Comparison of ENCODE assay signal across 7 mouse cellular contexts in the genomic region with DNA sequence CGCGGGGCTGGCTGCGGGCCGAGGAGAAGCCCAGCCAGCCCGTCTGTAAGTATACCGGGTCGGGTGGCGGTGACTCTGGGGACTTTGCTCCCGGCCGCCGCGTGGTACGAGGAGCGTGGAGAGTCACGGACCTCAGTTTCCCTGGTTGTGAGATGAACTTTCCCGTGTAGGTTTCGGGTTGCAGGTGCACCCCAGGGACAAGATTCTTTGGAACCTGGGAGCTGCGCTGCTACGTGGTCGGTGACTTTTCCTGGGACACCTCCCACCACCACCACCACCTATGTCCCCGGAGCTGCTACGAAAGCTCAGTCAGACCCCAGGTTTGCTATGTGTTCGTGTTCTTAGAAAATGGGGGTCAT. TPM values are rescaled to one million over a fixed set of nuclear protein-coding genes. Genes with fewer than 3 reads are reported as not detected.
A peak's percentile ranks its signal among the peaks of the same experiment; 100 is the strongest.
DNase-seq lines count a peak whose midpoint lies in the region; ATAC-seq and TF ChIP-seq lines count a peak whose summit lies in the region.

No protein-coding gene starts in this region.

- ATAC-seq in limb, embryonic 14.5 days (ENCODE audit: low FRiP score, low read depth): no peak
- ATAC-seq in stomach, embryonic 16.5 days (ENCODE audit: insufficient read depth, low FRiP score): no peak
- ATAC-seq in granulocyte monocyte progenitor cell, adult 5-6 weeks (replicated peaks; ENCODE audit: poor library complexity, severe bottlenecking): no peak

- peak overlapping the region; percentile 64 for H3K9ac ChIP-seq in limb, embryonic 14.5 days (ENCODE audit: low read depth, low read length, severe bottlenecking)
- peak overlapping the region; percentile 83 for H3K9ac ChIP-seq in stomach, embryonic 16.5 days (ENCODE audit: low read length)

- no peaks in the 10 kb centered on the region for H3K9me3 ChIP-seq in forebrain, embryonic 10.5 days
- no peaks in the 10 kb centered on the region for H3K9me3 ChIP-seq in limb, embryonic 14.5 days (ENCODE audit: control insufficient read depth, low read length)
- H3K9me3 ChIP-seq in stomach, embryonic 16.5 days (replicated peaks; ENCODE audit: control insufficient read depth, low read length): no peaks in the 10 kb centered on the region

- peak overlapping the region; percentile 97 for H3K27ac ChIP-seq in forebrain, embryonic 10.5 days
- peak overlapping the region; percentile 90; the same call in 1 of the 2 replicates for H3K27ac ChIP-seq in limb, embryonic 14.5 days (replicated peaks; ENCODE audit: low read depth, low read length)
- peak overlapping the region; percentile 63; the same call in 1 of the 2 replicates for H3K27ac ChIP-seq in stomach, embryonic 16.5 days (ENCODE audit: low read length)

- H3K36me3 ChIP-seq in forebrain, embryonic 10.5 days (replicated peaks): peaks cover 33% of the 10 kb centered on the region
- peaks cover 21% of the 10 kb centered on the region for H3K36me3 ChIP-seq in limb, embryonic 14.5 days (ENCODE audit: control insufficient read depth, insufficient read depth, low read length)
- H3K36me3 ChIP-seq in stomach, embryonic 16.5 days (ENCODE audit: control insufficient read depth, insufficient read depth, low read length): 0 out of 2 replicates have a peak, but pooled peaks cover under 1% of the 10 kb centered on the region

- WGBS in forebrain, embryonic 10.5 days: under 1% methylated on average over 23 of the region's 23 CpGs
- WGBS in limb, embryonic 14.5 days: 3% methylated on average over 14 of the region's 23 CpGs
- under 1% methylated on average over 23 of the region's 23 CpGs for WGBS in stomach, embryonic 16.5 days

- peaks cover 23% of the 10 kb centered on the region for H3K4me1 ChIP-seq in forebrain, embryonic 10.5 days
- H3K4me1 ChIP-seq in limb, embryonic 14.5 days (ENCODE audit: control insufficient read depth, insufficient read depth, low read length): peaks cover 3% of the 10 kb centered on the region; the same call in 1 of the 2 replicates
- peaks cover 7% of the 10 kb centered on the region for H3K4me1 ChIP-seq in stomach, embryonic 16.5 days (ENCODE audit: control insufficient read depth, insufficient read depth, low read length)

- peak overlapping the region; percentile 55 for H3K4me2 ChIP-seq in limb, embryonic 14.5 days (replicated peaks; ENCODE audit: low read depth, low read length, severe bottlenecking)
- H3K4me2 ChIP-seq in stomach, embryonic 16.5 days (ENCODE audit: low read depth, low read length): peak overlapping the region; percentile 85

- no peak for TF ChIP-seq POLR2A in limb, embryonic 14.5 days (IDR thresholded peaks at IDR 0.05; ENCODE audit: borderline replicate concordance, extremely low read depth, insufficient read depth, insufficient read length)

- DNase-seq in ovary, postnatal 10 days (ENCODE audit: low spot score): peak; percentile 21
- DNase-seq in ovary, adult 18-20 months (ENCODE audit: low spot score): no peak
- no peak for DNase-seq in forebrain, embryonic 10.5 days (ENCODE audit: extremely low spot score, low spot score)
- peak; percentile 12 for DNase-seq in limb, embryonic 14.5 days (ENCODE audit: low spot score)
- DNase-seq in spleen, postnatal 4 days (ENCODE audit: low spot score in 2 of 2): no peak

- peaks cover 4% of the 10 kb centered on the region; the same call in 1 of the 2 replicates for H3K27me3 ChIP-seq in forebrain, embryonic 10.5 days (ENCODE audit: poor library complexity, severe bottlenecking)
- no peaks in the 10 kb centered on the region for H3K27me3 ChIP-seq in limb, embryonic 14.5 days (ENCODE audit: control insufficient read depth, insufficient read depth, low read length)
- H3K27me3 ChIP-seq in stomach, embryonic 16.5 days (ENCODE audit: control insufficient read depth, insufficient read depth, low read length): no peaks in the 10 kb centered on the region

- H3K4me3 ChIP-seq in forebrain, embryonic 10.5 days: peak overlapping the region; percentile 80
- peak overlapping the region; percentile 71 for H3K4me3 ChIP-seq in limb, embryonic 14.5 days (replicated peaks; ENCODE audit: low read length)
- H3K4me3 ChIP-seq in stomach, embryonic 16.5 days (replicated peaks; ENCODE audit: low read length): peak overlapping the region; percentile 72

RNA-seq across cellular contexts. Expression of a gene that starts 0.3 kb away (rescaled TPM):
- polyA plus RNA-seq in forebrain, embryonic 10.5 days (2016; fragmentation: Nextera tagmentation; extraction: Ambion mirVana): 23.8 and 25.0 TPM in 2 replicates
- polyA plus RNA-seq in limb, embryonic 14.5 days (2012; rRNA removed): 23.2 and 25.7 TPM in 2 replicates
- 29.8 and 32.1 TPM in 2 replicates for polyA plus RNA-seq in limb, embryonic 14.5 days (2014; fragmentation: Nextera tagmentation; extraction: Ambion mirVana)
- polyA plus RNA-seq in stomach, embryonic 16.5 days (2015; fragmentation: Nextera tagmentation; extraction: Ambion mirVana): 23.9 and 26.4 TPM in 2 replicates
- total RNA-seq in granulocyte monocyte progenitor cell, adult 5-6 weeks (2014; fragmentation: Nextera tagmentation): 14.7 and 19.2 TPM in 2 replicates
- total RNA-seq in granulocyte monocyte progenitor cell, adult 5-6 weeks (2017): 19.1 and 23.0 TPM in 2 replicates

RNA-seq across cellular contexts. Expression of a gene that starts 18.3 kb away (rescaled TPM):
- polyA plus RNA-seq in forebrain, embryonic 10.5 days (2016; fragmentation: Nextera tagmentation; extraction: Ambion mirVana): 43.3 and 44.4 TPM in 2 replicates
- polyA plus RNA-seq in limb, embryonic 14.5 days (2012; rRNA removed): 20.6 and 24.6 TPM in 2 replicates
- polyA plus RNA-seq in limb, embryonic 14.5 days (2014; fragmentation: Nextera tagmentation; extraction: Ambion mirVana): 43.3 and 46.2 TPM in 2 replicates
- 50.1 and 54.6 TPM in 2 replicates for polyA plus RNA-seq in stomach, embryonic 16.5 days (2015; fragmentation: Nextera tagmentation; extraction: Ambion mirVana)
- 15.8 and 38.5 TPM in 2 replicates for total RNA-seq in granulocyte monocyte progenitor cell, adult 5-6 weeks (2014; fragmentation: Nextera tagmentation)
- total RNA-seq in granulocyte monocyte progenitor cell, adult 5-6 weeks (2017): 20.7 and 36.9 TPM in 2 replicates

RNA-seq across cellular contexts. Expression of a gene that starts 37.3 kb away (rescaled TPM):
- polyA plus RNA-seq in forebrain, embryonic 10.5 days (2016; fragmentation: Nextera tagmentation; extraction: Ambion mirVana): 58.0 and 59.1 TPM in 2 replicates
- 72.7 and 73.0 TPM in 2 replicates for polyA plus RNA-seq in limb, embryonic 14.5 days (2012; rRNA removed)
- polyA plus RNA-seq in limb, embryonic 14.5 days (2014; fragmentation: Nextera tagmentation; extraction: Ambion mirVana): 52.3 and 58.8 TPM in 2 replicates
- polyA plus RNA-seq in stomach, embryonic 16.5 days (2015; fragmentation: Nextera tagmentation; extraction: Ambion mirVana): 24.3 and 28.5 TPM in 2 replicates
- 121 and 122 TPM in 2 replicates for total RNA-seq in granulocyte monocyte progenitor cell, adult 5-6 weeks (2014; fragmentation: Nextera tagmentation)
- total RNA-seq in granulocyte monocyte progenitor cell, adult 5-6 weeks (2017): 140 and 147 TPM in 2 replicates

Comparison
In these comparisons a context has a peak if more than half of its experiments do, and no peak if none do; other contexts are left out.
1. DNase-seq: peak in ovary, postnatal 10 days (single experiment) and limb, embryonic 14.5 days (single experiment); none in ovary, adult 18-20 months (single experiment), forebrain, embryonic 10.5 days (single experiment) and spleen, postnatal 4 days (0 of 2).
2. Peak in every context shown above with its lines, with median percentiles within 50 percentile points of each other: H3K27ac ChIP-seq and H3K4me3 ChIP-seq.